Mouse (Mus musculus): ENCODE data around the gene Tpi1.
"Not testable (repeated sequence)": the region's sequence is repeated elsewhere in the genome, so short reads cannot be mapped to it uniquely, and the experiment has no call there.

Gene Tpi1

DNA sequence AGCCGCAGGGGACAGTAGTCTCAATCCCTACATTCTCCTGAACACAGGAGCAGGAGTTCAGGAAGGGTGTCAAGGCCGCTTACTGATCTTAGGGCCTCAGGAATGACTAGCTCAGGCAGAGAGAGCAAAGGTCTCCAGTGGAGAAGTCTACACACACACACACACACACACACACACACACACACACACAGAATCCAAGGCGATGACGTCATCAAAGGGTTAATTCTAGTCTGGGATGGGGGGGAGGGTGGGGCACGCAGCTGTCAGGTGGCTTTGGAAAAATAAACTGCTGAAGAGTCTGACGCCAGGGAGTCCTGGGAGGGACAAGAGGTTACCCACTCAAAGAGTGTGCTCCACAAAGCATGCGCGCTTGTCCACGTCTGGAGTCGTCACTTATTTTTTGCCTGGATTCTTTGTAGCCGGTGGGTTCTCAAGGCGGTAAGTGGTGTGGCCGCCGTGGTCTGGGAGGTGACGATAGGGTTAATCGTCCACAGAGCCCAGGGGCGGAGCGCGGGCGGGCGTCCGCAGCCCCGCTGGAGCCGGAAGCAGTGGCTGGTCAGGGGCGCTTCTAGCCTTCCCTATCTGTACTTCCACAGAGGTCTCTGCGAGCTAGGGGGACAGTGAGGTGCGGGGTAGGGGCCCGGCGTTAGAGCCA lies 5.6 kb downstream of the Tpi1 start, which contains the start of gene Spsb2:
Spsb2 (plus strand) TSS at position 304 of the 655 bp plus-strand sequence.
- peak; percentile 55 for DNase-seq

DNA sequence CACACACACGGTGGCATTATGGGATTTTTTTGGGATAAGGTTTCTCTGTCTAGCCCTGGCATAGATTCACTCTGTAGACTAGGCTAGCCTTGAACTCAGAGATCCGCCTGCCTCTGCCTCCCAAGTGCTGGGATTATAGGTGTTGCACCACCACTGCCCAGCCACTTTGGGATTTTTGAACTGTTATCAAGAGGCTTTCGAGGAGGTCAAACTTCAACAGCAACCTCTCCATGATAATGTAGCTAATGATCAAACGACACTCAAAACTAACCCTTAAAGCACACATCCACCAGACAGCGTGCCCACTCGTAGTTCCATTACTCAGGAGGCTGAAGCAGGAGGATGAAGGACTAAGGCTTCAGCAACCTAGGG lies 6.1 kb downstream of the Tpi1 start:
- DNase-seq, result no peak

DNA sequence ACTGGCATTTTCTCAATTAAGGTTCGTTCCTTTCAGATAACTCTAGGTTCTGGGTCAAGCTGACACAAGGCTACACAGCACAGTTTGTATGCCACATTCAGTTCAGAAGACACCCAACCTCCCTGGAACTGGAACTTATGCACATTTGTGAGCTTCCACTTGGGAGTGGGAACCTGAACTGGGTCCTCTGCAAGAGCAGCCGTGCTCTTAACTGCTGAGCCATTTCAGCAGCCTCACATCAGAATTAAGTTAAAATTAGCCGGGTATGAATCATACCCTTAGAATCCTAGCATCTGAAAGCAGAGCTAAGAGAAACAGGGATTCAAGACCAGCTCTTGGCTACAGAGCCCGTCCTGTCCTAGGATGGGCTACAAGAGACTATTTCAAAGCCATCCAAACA lies 6.7 kb downstream of the Tpi1 start:
- no peak for DNase-seq

DNA sequence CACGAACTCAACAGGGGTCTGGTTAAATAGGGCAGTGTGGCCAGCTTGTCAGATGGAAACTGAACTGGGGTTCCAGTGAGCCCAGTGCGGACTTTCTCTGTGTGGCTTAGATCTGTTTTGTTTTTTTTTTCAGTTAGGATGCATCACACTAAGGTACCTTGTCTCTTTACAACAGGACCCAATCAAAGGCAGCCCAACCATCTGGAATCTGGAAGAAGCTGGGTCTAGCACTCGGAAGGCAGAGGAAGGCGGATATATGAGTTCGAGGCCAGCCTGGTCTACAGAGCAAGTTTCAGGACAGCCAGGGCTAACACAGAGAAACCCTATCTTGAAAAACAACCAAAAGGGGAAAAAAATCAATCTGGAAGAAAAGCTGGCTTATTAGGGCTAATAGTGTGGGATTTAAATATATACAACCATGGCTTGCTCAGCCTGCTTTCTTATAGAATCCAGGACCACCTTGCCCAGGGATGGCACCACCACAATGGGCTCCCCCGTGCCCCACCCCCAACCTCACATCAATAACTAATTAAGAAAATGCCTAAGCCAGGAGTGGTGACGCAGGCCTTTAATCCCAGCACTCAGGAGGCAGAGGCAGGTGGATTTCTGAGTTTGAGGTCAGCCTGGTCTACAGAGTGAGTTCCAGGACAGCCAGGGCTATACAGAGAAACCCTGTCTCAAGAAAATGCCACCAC lies 7.5 kb downstream of the Tpi1 start:
- DNase-seq, result no peak

DNA sequence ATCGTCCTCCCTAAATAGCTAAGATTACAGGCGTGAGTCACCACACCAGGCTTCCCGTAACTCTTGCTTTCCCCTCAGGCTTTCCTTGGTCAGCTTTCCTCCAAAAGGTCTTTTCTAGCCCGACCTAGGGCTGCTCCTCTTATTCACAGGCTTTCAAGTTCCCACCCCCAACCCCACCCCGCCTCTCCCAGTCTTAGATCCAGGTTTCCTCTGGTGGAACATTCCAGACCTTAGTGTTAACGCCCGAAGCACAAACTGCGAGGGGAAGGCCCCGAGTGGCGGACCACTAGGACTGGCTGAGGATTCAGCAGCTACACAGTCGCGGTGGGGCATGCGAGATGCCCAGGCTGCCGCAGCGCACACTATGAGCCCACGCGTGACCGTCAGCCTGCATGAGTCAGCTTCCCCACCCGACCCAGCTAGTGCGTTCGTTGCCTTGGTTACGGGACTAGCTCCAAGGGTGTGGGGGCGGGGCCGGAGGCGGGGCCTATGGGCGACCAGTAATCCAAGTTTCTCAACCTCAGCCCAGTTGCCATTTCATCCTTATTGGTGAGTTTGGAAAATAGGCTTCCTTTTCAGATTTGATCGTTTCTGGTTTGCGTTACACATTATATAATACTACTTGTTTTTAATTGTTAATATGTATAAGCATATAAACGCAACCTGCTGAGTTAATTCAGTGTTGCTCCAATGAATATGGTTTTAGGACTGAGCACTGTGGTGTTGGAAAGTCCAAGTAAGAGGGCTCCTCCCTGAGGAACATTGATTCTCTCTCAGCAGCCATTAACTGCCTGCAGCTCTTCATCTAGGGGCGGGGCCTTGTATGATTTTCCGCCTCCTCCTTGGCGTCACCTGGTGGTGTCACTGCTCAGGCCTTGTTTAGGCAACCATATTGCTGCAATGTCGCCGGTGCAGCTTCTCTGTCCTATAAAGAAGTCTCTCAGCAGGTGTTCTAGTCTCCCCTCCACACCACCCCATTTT lies 8.5 kb downstream of the Tpi1 start:
- peak; percentile 95 for DNase-seq

DNA sequence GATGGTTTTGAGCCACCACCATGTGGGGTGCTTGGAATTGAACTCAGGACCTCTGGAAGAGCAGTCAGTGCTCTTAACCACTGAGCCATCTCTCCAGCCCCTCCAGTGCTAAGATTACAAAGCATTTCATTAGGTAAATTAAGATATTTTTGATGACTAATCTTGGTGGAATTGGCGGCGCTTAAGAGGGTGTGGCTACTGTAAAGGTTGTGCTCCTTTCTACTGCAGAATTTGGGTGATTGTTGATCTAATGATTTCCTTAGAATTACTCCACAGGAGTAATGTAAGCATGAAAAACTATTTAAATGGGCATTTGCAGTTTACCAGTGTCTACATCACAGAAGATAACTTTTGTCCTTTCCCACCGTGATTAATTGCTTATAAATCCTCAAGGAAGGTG lies 9.8 kb downstream of the Tpi1 start:
- no peak for DNase-seq

DNA sequence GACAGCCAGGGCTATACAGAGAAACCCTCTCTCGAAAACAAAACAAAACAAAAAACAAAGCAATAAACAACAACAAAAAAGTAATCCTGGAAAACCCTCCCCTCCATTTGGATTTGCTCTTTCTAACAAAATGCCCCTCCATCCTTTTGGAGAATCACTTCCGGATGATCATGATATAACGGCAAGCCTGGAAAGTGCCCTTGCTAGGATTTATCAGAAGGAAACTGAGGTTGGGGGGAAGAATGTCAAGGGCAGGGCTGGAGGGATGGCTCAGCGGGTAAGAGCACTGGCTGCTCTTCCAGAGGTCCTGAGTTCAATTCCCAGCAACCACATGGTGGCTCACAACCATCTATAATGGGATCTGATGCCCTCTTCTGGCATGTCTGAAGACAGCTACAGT lies 10.4 kb downstream of the Tpi1 start:
- DNase-seq, result not testable (repeated sequence)

DNA sequence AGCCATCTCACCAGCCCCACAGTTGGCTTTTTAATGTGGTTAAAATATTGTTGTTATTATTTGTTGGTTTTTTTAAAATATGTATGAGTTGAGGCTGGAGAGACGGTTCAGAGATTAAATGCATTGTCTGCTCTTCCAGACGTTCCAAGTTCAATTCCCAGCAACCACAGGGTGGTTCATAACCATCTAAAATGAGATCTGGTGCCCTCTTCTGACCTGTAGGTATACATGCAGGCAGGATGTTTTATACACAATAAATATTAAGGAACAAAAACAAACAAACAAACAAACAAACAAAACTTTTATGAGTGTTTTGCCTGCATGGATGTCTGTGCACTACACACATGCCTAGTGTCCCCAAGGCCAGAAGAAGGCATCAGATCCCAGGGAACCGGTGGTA lies 11.0 kb downstream of the Tpi1 start:
- no peak for DNase-seq

DNA sequence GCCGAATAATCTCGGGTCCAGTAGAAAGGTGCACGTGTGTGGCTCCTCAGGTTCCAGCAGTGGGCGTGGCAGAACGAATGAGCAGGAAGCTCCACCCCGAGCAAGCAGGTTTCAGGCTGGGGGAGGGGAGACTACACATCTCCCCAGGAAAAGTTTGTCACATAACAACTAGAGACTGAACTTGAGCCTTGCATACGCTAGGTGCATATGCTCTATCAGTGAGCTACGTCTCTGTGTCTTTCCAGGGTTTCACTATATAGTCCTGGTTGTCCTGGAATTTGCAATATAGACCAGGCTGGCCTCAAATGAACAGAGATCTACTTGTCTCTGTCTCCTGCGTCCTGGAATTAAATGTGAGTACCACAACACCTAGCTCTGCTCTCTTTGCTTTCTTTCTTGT lies 11.7 kb downstream of the Tpi1 start:
- DNase-seq, result not testable (repeated sequence)

DNA sequence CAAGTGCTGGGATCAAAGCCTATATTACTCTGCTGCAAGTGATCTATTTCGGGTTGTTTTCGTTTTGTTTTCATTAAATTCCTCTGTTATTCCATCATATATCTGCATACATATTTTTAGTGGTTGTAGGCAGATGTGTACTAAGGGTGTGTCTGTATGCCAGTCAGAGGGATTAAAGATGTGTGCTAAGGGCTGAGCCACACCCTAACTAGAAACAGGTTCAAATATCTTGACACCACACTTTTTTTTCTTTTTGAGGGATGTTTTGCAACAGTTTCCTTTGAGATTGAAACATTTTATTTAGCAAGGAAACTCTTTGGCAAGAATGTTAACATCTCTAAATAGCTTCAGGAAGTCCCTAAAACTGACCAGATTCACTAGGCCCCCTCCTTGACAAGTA lies 17.9 kb downstream of the Tpi1 start:
- DNase-seq, result no peak

DNA sequence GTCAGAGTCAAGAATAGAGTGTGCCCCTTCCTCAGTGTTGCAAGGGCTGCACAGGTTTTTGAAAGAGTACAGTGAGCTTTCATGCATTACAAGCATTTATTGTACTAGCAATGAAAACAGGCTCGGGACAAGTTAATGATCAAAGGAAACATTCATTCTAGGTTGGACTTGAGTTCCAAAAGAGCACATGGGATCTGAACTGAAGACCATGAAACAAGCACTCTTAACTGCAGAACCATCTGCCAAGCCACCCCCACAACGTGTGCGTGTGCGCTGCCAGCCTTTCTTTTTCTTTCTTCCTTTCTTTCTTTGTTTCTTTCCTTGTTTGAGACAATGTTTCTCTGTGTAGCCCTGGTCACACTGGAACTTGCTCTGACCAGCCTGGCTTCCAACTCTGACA lies 18.3 kb downstream of the Tpi1 start:
- no peak for DNase-seq

DNA sequence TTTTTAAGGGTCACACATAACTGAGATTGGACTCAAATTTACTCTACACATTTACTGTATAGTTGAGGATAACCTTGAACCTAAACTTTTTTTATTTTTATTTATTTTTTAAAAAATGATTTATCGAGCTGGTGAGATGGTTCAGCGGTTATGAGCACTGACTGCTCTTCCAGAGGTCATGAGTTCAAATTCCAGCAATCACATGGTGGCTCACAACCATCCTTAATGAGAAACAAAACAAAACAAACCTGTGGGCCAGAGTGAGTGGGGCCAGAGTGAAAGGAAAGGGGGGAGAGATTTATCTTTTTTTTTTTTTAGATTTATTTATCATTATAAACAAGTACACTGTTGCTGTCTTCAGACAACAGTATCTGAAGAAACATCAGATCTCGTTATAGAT lies 22.2 kb downstream of the Tpi1 start:
- DNase-seq, result no peak

DNA sequence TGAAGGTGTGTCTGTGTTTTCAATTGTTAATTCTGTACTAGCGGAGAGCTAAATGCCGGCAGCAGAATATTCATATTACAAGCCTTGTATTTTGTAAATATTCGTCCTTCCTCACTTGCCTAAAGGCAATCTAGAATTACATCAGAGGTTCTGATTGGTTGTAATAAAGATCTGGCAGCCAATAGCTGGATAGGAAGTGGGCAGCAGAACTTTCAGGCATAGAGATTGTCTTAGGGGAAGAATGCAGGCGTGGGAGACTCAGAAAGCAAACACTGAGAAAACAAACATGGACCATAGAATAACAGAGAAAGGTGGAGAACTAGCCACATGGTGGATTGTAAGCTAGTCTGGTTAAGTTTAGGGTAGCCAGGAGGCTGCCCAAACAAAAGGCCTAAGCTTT lies 24.0 kb downstream of the Tpi1 start:
- DNase-seq, result no peak

DNA sequence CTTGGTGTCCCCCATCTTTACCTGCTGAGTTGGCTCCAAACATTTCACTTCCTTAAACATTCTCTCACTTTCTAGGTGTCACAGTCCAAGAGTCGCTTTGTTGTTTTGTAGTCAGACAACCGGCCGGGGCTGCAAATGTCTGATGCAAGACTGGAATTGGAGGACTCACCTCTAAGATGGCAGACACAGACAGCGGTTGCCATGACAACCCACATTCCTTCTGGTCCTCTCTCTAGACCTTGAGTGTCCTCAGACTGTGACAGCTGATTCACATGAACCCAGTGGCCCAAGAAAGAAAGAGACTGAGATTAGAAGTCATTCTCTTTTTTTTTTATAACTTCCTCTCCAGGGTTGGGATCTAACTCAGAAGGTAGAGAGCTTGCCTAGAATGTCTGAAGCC lies 24.6 kb downstream of the Tpi1 start:
- DNase-seq, result no peak

DNA sequence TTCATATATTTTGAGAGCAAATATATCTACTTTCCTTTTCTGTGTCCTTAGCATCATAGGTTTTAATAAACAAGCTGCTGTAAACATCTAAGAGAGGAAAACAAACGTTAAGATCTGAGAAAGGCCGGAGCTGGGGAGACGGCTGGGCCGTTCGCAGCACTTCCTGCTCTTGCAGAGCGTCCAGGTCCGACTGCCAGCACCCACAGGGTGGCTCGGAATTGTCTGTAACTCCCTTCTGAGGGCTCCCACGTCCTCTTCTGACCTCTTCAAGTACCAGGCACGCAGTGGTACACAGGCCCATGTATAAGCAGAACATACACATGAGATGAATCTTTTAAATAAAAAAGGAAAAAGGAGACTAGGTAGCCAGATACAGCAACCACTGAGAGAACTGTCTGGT lies 26.4 kb downstream of the Tpi1 start:
- DNase-seq, result no peak

DNA sequence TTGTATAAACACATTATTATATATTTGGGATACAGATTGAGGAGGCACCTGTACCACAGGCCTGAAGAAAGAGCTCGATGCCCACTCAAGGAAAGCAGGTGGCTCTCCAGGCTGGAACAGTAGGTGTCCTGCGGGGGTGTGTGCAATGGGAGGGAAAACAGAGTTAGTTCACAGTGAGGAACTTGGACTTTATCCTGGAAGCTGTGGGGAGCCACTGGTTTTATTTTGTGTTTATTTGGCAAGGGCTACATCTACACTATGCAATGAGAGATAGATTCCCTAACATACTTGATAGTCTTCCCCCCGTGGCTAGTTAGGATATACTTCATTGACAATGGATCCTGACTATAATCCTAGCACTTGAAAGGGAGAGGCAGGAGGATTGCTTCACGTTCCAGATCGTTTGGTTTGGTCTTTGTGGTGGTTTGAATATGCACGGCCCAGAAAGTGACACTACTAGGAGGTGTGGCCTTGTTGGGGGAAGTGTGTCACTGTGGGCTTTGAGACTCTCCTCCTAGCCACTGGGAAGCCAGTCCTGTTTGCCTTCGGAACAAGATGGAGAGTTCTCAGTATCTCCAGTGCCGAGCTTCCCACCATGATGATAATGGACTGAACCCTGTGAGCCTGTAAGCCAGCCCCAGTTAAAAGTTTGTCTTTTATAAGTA lies 27.2 kb downstream of the Tpi1 start:
- no peak for DNase-seq

DNA sequence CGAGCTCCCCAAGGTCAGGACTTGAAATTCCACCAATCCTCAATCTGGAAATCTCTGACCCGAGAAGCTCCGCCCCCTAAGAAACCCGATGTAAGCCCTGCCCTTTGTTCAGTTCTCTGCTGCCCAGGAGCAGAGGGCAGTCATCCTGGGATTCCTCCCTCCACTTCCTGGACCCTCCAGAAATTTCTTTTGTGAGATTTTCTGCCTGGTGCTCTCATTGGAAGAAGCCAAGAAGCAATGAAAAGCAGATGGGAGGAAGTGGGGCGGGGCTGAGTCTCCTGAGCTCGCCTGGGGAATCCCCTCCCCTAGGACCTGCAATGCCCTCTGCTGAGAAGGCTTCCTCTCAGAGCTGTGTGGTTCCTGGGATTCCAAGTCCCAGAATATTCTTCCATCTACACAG lies 31.7 kb downstream of the Tpi1 start:
- DNase-seq, result no peak

DNA sequence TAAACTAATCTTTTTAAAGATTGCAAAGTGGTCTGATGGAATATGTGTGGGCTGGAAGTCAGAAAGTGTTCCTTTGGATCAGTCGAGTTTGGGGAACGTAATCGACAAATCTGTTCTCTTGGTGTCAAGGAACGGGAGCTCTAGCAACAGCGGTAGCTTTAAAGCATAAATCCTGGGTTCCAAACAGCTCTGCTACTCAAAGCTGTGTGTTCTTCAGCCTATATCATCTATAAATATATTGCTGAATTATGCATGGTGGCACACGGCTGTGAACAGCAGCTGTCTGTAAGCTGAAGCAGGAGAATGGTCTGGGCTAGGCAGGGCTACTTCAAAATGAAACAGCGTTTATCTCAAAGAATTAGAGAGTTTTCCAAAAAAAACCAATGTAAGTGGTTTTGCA lies 33.2 kb downstream of the Tpi1 start:
- no peak for DNase-seq

DNA sequence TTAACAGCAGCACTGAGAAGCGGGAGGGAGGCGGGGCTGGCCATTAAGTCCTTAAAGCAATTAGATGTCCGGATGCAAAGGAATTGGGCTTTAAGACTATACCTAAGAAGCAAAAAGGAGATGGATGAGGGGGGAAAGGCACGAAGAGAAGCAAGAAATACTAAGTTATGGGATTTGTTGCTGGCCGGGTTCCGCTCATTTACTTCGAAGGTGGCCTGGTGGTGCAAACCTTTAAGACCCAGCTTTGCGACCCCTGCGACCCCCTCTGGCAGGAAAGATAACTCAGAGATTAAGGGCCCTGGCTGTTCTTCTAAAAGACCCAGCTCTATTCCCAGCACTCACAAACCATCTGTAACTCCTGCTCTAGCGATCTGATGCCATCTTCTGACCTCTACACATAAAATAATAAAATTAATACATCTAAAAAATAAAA lies 34.1 kb downstream of the Tpi1 start:
- no peak for DNase-seq

DNA sequence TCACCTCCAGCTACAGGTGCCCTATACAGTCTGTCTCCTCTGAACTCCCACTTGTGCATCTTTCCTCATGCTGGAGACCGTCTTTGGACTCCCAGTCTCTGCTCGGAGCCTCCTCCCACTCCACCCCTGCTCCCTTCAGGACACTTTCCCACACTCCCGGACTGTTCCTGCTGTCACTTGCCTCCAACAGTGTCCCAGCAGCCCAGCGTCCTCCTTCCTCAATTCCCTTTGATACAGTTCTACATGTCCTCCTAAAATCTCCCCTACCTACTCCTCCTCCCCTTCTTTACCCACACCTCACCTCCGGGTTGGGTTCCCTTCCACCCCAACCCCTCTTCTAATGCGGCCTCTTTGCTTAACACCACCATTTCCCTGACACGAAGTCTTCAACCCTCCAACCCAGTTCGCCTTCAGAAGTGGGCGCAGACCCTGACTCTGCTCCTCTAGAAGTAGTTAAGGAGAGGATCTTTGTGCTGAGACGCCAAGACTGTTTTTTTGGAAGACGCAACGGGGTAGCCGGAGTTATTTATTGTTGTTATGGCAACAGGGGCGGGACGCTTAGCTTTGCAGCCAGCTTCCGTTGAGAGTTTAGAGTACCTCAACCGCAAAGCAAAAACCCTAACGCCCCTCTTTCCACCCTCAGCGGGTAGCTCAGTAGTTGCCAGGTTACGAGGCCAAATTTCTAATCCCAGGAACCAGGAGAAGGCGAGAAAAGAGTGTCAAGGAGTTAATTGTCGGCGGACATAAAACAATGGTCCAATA lies 34.7 kb downstream of the Tpi1 start, which contains the start of gene Lrrc23:
Lrrc23 (minus strand) TSS at position 506 of the 762 bp plus-strand sequence.
- DNase-seq, result no peak

DNA sequence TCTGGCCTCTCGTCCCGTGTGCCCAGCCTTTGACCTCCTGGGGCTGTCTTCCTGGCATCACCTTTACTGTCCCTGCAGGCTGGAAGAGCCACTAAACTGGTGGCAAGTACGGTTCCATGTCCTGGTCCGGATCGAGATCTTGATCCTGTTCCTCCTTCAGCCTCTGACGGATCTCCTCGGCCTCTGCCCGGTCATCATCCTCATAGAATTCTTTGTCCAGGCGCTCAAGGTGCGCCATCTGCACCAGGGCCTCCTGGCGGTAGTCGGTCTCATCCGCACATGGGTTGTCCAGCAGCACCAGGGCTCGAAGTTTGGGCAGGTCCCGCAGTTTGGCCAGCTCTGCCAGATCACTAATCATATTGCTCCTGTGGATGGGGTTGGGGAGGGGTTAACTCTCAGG lies 43.6 kb downstream of the Tpi1 start:
- no peak for DNase-seq

DNA sequence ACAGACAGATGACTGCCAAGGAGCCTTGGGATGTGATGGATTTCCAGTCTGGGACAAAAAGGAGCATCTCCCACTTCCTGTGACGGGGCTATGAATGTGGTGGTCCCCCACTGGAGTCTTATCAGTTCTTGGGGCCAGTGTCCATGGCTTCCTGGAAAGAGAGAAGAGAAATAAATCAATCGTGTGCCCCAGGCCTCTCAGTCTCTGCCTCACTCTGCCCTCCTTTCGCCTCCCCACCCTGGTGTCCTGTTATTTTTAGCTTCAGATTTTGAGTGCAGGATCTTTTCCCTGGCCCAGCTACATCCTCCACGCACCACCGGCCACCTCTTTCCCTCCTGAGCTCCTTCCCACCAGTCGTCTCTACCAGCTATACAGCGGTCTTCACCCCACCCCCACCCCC lies 44.1 kb downstream of the Tpi1 start:
- no peak for DNase-seq
